Mouse (Mus musculus) urinary bladder, adult 2 months (tissue): ENCODE measurements around the gene Mgll. TPM values are rescaled to one million over a fixed set of nuclear protein-coding genes. Genes with fewer than 3 reads are reported as not detected.

Experiments used
- DNase-seq: peaks from one replicate; pipeline ENCODE4 v3.0.0; 2022; ENCODE audit warnings: low spot score
- polyA plus RNA-seq: library from polyadenylated mRNA; depleted of rRNA; stranded (reverse); fragments of >200 nt; gene quantifications from 2 replicates; pipeline ENCODE4 v1.2.3, GENCODE M21; 2012; rRNA removed

Mgll gene
- 66.3 and 69.7 TPM in 2 replicates for polyA plus RNA-seq

DNA sequence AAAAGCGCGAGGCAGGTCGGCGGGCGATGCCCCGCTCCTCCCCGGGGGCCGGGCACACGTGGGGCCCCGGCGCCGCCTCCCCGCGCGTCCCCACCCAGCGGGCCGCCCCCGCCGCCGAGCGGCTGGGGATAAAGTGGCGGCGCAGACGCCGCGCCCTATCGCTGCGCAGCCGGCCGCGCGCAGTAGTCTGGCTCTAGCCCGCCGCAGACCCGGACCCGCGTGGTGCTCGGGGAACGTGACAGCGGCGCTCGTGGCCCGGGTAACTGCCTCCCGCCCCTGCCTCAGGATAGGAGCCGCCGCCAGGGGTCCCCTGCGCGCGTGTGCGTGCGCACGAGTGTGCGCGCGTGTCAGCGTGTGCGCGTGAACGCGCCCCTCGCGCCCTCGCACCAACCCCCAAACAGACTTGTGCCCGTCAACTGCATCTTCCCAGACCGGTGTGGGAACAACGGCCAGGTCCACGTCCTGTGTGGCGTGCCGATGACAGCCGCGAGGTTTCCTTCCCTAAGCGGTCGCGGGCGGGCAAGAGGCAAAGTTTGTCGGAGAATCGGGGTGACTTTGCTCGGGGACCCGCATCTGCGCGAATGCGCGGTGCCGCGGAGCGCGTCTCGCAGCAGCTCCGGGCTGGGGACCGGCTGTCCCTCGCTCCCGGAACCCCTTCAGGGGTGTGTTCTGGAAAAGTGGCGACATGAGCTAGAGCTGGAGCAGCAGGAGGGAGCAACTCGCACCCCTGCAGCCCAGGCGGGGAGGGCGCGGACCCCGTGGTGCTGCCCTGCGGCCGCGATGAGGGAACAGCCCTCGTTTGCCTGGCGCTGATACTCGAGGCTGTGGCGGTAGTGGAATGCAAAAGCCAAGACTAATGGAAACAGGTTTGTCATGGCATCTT is at the start of gene Mgll:
TSS of gene Mgll (plus strand) at position 100 of the 883 bp plus-strand sequence.
- DNase-seq, result peak; percentile 58

DNA sequence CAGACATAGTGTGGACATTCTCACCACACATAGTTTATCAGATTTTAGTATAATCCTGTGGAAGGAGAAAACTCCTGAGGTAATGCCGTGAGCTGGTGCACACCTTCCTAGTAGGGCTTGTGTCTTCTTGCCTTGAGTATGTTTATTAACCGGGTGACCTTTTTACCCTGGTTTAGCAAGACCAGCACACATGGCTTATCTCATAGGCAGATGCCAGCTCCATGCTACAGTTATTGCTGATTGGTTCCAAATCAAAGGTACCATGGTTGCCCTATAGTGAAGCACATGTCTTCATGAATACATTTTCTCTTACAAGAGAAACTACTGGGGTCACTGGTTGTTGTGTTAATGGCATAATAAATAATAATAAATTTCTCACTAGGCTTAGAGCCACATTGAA is 48.4 kb upstream of the Mgll start:
- DNase-seq, result no peak

DNA sequence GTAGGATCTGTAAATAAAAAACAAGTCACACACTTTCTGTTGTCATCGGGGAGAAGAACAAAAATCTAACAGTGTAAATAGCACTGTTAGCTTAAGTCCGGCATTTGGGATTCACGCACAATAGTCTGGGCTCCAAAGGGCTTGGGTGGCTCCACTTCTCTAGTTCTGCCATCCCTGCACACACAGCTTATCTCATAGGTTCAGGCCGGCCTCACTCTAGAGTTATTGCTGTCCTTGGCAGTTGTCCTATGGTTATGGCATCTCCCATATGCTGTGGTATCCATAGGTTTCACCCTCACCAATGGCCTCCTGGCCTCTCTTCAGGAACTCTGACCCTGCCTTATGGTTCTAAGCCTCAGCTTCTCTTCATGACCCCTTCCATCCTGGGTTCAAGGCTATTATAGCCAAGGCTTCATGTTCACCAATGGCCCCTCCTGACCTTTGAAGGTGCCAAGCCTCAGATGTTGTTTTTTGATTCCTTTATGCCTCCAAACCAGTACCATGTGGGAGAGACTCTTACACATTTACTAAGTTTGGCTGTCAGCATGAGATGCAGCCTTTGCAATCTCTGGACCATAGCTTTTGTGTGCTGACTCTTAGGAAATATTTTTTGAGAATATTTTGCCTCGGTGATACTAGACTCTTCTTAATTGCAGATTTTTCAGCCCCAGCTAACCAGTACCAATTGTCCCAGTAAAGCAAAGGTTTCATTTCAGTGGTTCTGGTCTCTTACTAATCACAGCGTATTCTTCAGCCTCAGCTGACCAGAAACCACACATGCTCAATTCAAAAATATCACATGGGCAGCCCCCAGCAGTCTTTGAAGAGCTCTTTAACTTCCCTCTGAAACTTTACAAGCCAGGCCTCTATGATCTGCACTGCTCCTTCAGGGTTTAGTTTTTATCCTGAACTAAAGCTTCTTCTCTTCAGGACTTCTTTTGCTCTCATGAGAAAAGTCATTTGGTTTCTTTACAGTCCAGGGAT is 47.2 kb upstream of the Mgll start:
- no peak for DNase-seq

DNA sequence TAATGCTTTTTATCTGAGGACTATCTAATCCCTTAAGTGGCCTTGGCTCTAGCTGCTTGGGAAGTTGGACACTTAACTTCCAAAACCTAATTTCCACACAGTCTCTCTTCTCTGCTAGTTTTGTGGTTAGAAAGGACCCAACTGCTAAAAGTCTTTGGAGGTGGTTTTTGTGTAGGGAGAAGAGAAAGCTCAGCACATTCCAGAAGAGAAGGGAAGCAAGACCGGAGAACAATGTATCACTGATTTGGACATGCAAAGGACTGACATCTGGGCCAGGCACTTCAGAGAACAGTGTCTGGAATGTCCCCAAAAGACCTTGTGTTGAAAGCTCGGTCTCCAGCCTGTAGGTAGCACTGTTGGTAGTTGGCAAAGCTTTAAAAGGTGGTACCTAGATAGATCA is 46.5 kb upstream of the Mgll start:
- no peak for DNase-seq

DNA sequence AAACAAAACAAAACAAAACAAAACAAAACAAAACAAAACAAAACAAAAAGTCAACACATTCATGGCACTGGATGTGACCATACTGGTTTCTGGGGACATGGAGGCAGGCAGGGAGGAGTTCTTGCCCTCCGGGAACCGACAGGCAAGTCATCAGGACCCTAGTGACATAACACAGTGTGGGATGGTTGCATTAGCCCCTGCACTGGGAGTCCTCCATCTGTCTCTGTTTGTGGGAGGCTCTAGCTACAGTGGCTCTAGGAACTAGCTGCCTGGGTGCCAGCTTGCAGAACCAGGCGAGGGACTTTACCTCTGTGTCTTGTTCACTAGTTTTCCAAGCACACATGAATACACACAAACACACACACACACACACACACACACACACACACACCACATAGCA is 43.2 kb upstream of the Mgll start:
- no peak for DNase-seq

DNA sequence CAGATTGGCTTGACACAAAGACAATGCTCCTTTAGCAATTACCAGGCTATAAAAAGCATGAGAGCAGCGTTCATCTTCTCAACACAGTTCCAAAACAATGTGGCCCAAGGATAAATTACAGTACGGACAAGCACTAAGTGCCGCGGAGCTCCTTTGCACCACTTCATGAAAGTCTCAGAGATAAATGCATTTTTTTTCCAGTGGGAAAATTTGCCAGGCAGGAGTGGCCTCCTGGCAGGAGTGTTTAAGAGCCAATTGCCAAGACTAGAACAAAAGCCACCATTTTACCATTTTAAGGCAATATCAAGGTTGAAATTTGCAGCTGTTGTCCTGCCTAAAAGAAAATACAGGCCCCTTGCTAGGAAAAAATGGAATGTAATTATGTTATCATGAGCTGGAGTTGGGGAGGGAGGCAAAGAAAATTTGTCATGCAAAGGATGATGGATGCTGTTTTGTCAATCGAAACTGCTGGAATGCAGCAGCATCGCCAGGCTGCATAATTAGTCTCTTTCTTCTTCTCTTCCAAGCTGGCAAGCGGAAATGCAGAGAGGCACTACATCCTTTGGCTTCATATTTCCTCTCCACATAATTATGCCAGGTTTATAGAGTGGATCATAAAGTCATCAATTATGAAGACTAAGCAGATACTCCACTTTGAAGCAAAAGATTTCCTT is 40.7 kb upstream of the Mgll start:
- DNase-seq, result no peak

DNA sequence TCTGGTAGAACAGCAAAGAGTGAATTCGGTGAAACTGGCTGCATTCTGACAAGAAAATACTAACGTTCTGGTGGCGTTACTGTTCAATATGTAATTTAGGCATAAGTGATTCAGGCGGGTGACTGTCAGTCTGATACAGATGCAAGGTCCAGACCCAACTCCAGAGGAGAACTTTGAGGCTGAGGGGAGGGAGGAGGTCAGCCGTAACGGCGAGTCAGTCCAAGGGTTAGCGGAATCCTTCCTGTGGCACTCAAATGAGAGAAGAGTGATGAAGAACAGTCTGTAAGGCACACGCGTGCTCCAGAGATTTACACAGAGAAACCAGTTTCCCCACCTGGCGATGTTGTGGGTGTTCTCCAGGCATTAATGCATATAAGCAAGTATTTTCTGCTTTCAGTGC is 36.0 kb upstream of the Mgll start:
- DNase-seq, result no peak

DNA sequence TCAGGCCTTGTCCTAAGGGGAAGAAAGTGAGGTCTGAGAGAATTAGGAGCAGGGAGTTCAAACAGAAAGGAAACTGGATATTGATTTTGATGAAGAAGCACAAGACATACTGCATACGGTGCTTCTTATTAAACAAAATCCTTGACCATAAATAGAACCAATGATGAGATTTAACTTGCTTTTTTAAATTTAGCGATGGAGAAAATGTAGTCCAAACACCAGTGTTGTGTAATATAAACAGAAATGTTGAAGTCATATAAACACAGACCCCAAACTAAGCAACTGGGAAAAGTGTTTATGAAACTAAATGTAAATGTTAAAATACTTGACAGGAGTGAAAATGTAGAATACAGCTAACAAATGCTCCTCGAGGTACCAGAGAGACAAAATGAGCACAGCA is 35.5 kb upstream of the Mgll start:
- DNase-seq, result no peak

DNA sequence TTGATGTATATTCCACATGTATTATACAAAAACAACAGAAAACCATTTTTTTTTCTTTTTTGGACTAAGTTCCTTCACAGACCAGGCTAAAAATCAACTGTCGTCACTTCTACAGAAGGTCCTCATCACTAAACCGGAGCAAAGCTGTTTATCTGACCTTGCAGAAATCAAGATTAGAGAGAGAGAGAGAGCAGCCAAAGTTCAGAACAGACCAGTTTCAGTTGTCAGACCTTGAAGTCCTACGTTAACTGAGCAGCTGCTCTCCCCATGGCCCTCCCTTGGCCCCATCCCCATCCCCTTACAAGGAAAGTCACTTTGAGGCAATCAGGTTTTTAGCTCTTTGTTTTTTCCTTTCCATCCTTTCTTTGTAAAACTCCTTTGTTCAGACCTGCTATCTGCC is 34.0 kb upstream of the Mgll start:
- DNase-seq, result no peak

DNA sequence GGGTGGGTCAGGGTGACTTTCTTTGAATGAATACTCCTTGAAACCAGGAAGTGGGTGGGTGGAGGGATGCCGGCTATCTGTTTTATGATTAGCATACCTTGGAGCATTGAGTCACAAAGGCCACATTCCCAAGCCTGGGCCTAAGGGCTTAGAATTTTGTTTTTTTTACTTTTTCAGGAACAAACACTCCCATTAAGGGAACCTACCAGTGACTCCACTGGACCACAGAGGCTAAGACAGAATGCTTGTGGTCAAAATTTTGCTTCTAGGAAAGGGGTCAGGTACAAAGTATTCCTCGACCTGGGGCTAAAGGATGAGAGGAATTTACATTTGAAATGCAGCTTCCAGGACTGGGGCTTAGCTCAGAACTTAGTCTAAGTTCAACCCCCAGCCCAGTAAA is 32.9 kb upstream of the Mgll start:
- no peak for DNase-seq

DNA sequence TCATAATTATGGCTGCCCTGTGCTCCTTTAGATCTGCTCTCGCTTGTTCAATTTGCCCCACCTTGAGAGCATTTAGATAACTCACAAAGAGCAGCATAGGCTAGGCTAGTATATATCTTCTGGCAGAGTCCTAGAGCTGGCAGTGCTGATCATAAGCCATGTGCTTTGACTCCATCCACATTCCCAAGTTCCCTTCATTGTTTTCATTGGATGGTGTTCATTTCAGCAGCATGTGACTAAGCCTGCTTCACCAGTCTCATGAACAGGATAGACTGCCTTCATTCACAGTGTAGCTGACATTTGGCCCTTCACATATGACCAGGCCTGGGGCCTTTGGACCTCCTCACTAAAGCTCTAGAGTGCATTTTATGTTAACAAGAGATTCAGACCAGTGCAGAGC is 21.3 kb upstream of the Mgll start:
- no peak for DNase-seq

DNA sequence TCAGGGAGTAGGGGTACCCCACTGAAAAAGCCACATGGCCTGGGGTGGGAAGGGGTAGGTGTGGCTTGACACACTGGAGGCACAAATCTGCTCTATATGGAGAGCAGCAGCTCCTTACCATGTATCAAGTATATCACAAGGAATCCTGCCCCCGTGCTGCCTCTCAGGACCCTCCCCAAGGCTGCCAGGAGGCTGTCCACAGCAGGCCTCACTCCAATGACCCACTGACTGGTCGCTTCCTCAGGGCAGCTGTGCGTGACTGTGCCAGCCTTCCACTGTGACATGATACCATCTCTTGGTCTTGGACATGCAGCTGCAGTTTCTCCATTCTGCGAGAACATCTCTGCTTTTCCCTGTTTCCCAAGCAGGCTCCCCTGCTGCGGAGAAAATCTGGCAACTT is 20.5 kb upstream of the Mgll start:
- no peak for DNase-seq

DNA sequence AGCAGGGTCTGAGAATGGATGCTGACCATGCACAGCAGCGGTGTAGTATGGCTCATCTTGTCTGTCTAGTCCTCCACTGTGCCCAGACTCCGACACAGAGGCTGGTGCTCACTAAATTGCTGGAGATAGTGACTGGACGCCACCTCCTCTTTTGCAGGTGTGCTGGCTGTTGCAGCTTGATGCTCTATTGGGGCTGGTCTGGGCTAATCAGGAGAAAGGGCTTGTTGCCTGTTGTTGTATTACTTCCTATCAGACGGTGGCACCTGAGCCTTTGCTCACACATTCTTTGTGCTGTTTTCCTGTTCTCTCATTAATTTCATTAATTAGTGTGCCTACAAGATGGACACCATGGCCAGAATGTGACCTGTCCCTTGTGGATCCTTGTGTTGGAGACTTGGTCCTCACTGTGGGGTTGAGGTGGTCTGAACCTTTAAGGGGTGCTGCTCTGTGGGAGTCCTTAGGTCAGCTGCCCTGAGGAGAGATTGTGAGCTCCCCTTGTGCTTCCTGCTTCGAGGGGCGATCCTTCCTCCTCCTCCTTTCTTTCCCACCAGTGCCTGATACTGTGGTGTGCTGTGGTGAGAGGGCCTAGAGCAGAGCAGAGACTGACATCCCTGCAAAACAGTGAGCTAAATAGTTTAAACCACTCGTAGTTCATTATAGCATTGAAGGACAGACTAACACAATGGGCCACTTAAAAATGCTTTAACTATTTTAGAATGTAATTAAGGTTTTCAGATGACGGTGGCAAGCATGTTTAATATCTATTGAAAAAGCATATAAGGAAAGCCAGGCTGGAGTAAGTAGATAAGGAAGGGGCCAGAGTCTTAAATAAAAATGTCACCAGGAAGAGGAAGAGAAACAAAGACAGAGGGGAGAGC is 15.6 kb upstream of the Mgll start:
- no peak for DNase-seq

DNA sequence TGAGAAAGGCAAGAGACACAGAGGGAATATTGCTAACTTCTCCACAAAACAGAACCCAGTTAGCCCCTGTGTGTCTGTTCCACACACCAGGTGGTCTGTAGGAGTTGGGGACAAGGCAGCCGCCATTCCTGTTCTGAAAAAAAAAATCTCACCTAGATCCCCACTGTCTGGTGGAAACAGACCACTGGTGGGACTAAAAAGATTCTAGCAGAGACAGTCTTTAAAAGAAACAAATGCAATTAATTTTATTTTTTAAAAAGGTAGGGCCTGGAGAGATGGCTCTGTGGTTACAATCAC is 15.0 kb upstream of the Mgll start:
- no peak for DNase-seq

DNA sequence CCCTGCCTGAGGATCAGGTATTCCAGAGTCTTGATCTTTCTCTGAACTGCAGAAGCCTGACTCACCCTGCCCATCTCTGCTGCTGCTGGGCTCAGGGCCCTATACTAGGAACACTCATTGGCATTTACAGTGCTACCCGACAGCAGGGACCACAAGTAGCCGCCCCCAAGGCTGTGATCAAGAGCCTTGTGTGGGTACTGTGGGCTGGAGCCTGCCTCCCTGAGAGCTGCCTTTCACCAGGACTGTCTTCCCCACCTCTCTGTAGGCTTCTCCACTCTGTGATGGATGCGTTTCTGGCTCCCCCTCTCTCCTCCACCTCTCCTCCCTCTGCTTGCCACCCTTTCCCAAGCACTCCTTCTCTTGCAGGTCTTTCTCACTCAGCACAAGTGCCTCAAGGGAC is 12.9 kb upstream of the Mgll start:
- no peak for DNase-seq

DNA sequence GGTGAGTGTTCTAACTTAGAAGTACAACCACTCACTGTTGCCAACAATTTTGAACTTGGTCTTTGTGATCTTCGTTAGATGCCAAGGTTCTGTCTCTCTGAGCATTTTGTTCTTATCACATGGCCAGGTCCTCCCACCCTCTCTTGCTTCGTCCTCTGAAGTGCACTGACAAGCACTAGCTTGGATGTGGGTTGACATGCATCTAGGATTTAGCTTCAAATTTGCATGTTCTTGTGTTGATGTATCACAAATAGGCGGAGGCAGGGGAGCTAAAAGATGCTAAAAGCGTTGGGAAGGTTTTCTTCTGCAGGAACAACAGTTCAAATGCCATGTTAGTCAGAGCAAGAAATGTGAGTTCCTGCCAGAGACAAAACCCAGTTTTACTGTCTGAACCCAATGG is 12.1 kb upstream of the Mgll start:
- no peak for DNase-seq

DNA sequence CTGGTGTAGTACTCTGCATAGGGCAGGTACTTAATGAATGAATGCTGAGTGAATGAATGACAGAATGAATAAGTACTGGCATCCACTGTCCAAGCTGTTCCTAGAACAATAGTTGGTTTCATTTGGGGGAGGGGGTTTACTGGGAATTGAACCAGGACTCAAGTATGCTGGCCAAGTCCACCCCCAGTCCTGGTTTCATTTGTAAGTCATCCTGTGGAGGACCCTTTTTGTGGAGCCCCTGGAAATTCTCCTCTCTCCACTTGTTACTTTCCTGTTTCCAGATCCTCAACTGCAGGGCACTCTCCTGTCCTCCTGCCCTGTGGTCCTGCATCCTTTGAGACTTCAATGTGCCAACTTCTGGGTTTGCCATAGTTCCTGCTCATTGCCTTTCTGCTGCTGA is 10.9 kb upstream of the Mgll start:
- DNase-seq, result no peak

DNA sequence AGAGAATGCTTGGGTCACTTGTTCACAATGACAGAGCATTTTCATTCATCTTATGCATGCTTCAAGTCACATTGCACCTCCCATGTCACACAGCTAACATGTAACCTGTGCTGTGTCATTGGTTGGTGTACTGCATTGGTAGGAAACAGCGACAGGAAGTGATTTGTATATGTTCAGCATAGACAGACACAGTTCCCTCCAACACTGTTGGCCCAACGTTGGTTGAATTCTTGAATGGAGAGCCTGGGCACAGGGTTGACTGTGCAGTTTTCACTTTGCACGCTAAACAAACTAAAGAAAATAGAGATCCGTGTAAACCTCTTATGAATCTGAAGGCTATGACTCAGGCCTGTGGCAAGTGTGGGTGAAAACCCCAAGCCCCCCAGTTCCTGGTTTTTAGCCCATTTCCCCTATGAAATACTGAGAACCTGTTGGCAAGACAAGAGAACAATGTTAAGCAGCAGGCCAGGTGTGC is 10.0 kb upstream of the Mgll start:
- DNase-seq, result no peak

DNA sequence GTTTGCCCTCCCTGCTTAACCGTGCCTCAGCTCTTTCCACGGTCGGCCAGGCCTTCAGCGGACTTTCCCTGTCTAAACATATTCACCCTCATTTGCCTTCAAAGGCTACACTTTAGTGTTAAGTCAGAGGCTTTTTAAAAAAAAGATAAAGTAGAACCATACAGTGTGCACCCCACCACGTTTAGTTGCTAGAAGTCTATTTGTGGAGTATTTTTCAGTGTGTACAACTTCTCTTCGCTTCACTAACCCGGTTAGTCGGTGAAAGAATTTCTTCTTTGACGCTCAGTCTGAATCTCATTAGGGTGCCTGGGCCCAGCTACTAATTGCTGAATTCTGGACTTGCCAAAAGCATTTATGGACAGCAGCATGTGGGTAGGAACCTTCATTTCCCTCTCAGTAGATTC is 8.8 kb upstream of the Mgll start:
- no peak for DNase-seq

DNA sequence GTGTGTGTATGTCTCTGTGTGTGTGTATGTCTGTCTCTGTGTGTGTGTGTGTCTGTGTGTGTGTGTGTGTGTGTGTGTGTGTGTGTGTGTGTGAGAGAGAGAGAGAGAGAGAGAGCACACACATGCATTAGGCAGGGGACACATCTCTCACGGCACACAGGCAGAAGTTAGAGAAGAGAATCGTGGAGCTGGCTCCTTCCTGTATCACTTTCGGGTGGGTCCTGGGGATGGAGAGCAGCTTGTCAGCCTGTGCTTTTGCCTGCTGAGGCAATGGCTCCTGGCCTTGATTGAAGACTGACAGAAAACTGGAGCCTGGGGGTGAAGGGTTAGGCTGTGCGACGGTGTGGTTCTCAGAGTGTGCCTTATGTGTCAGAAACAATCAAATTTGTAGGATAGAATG is 8.2 kb upstream of the Mgll start:
- DNase-seq, result no peak
